Mouse (Mus musculus) central nervous system, embryonic 14 days (tissue): Measurements from ENCODE around the gene Hsfy2. TPM values are rescaled to one million over a fixed set of nuclear protein-coding genes. Genes with fewer than 3 reads are reported as not detected.

Experiments used
- polyA plus RNA-seq: library from polyadenylated mRNA; depleted of rRNA; stranded (reverse); fragments of >200 nt; gene quantifications from 2 replicates; pipeline ENCODE4 v1.2.3, GENCODE M21; 2012; rRNA removed

Gene Hsfy2
- not detected in 2 replicates for polyA plus RNA-seq

DNA sequence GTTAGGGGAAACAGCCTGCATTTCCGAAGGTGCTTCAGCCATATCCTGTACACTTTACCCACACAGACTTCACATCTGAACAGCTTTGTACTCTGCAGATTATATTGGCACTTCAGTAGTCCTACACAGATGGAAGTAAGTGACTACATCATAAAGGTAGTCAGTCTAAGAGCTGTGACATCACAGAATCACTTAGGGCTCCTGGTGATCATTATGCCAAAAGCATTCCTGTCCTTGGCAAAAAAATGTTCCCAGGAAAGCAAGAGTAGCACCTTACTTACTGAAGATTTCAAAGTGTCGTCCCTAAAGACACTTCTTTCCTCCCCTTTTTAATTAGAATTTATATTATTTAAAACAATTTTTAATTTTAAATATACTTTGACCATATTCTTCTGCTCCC, at the start of gene Hsfy2:
Gene Hsfy2 (minus strand): TSS at position 101 of the 400 bp plus-strand sequence.

